Mouse (Mus musculus): Measurements from ENCODE around the gene Sptssb.

DNA sequence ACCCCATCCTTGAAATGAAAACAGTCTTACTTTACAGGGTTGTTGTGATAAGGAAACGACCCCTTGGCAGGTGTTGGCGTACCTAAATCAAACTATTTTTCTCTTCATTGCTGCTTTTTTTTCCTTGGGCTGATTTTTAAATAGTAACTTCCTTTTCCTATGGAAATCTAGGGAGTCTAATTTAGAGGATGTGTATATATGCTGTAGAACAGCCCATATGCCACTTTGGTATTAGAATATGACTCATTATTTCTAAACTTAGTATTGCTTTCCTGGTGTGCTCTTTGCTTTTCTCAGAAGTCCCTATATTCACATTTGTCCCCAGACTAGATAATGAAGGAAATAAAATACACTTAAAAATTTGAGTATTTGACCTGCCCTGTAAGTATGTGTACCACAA lies 17.8 kb upstream of the Sptssb start:
- TF ChIP-seq EP300 (IDR thresholded peaks at IDR 0.05) (no peak), CTCF (IDR thresholded peaks at IDR 0.05) (no peak)
